Comparison of ENCODE assay signal across 8 mouse cellular contexts in genomic region chr12:4082132-4083001, GRCm38 (mm10). TPM values are rescaled to one million over a fixed set of nuclear protein-coding genes. Genes with fewer than 3 reads are reported as not detected.
DNase-seq lines count a peak whose midpoint lies in the region; ATAC-seq and TF ChIP-seq lines count a peak whose summit lies in the region.

Gene Dnajc27 (plus strand): TSS chr12:4082583.

- H3K4me1 ChIP-seq in heart, embryonic 12.5 days (replicated peaks) = peaks cover 14% of the 10 kb centered on the region
- H3K4me1 ChIP-seq in kidney, postnatal 0 days (replicated peaks; ENCODE audit: insufficient read depth, low read length) = no peaks in the 10 kb centered on the region
- 0 out of 2 replicates have a peak, but pooled peaks cover 2% of the 10 kb centered on the region for H3K4me1 ChIP-seq in liver, embryonic 11.5 days (replicated peaks; ENCODE audit: control insufficient read depth, insufficient read depth, low read length)
- no peaks in the 10 kb centered on the region; the same call in 1 of the 2 replicates for H3K4me1 ChIP-seq in stomach, embryonic 14.5 days (ENCODE audit: control insufficient read depth, insufficient read depth, low read length)

- H3K9me3 ChIP-seq in heart, embryonic 12.5 days (replicated peaks) = no peaks in the 10 kb centered on the region
- H3K9me3 ChIP-seq in kidney, postnatal 0 days (replicated peaks; ENCODE audit: low read length) = no peaks in the 10 kb centered on the region
- H3K9me3 ChIP-seq in liver, embryonic 11.5 days (ENCODE audit: control insufficient read depth, low read length) = no peaks in the 10 kb centered on the region
- H3K9me3 ChIP-seq in stomach, embryonic 14.5 days (ENCODE audit: control insufficient read depth, low read depth, low read length) = no peaks in the 10 kb centered on the region

- peak within 1 kb of the TSS; percentile 98 for H3K27ac ChIP-seq in heart, embryonic 12.5 days (ENCODE audit: poor library complexity, severe bottlenecking)
- peak within 1 kb of the TSS; percentile 91 for H3K27ac ChIP-seq in kidney, postnatal 0 days
- peak within 1 kb of the TSS; percentile 79 for H3K27ac ChIP-seq in liver, embryonic 11.5 days (ENCODE audit: low read depth, low read length)
- H3K27ac ChIP-seq in stomach, embryonic 14.5 days (ENCODE audit: low read length) = peak within 1 kb of the TSS; percentile 94

- peak; percentile 97 for ATAC-seq in erythroid progenitor cell, adult 5-6 weeks (replicated peaks; ENCODE audit: low FRiP score, poor library complexity, severe bottlenecking)
- peak; percentile 97 for ATAC-seq in heart, embryonic 12.5 days (ENCODE audit: insufficient number of reproducible peaks, low FRiP score)
- peak; percentile 97 for ATAC-seq in kidney, postnatal 0 days (replicated peaks; ENCODE audit: low FRiP score, low read depth)
- ATAC-seq in liver, embryonic 11.5 days (replicated peaks; ENCODE audit: low FRiP score) = peak; percentile 94
- ATAC-seq in stomach, embryonic 14.5 days (ENCODE audit: insufficient number of reproducible peaks, insufficient read depth, low FRiP score, low read depth) = peak; percentile 96

- peak; percentile 96 for DNase-seq in CD4-positive helper T cell, adult 2 months (ENCODE audit: low read depth, low spot score)
- DNase-seq in brain, embryonic 18.5 days (ENCODE audit: low read depth, low spot score) = peak; percentile 86
- peak; percentile 96 for DNase-seq in kidney, postnatal 0 days (ENCODE audit: low spot score)
- DNase-seq in liver, embryonic 11.5 days (ENCODE audit: low spot score) = peak; percentile 91
- peak; percentile 97 for DNase-seq in naive thymus-derived CD4-positive, alpha-beta T cell, adult 2 months (ENCODE audit: low read depth)

- H3K9ac ChIP-seq in heart, embryonic 12.5 days = peak within 1 kb of the TSS; percentile 74
- peak within 1 kb of the TSS; percentile 68 for H3K9ac ChIP-seq in kidney, postnatal 0 days (ENCODE audit: low read depth, low read length)
- H3K9ac ChIP-seq in liver, embryonic 11.5 days (ENCODE audit: low read depth, low read length) = peak within 1 kb of the TSS; percentile 68
- H3K9ac ChIP-seq in stomach, embryonic 14.5 days (replicated peaks; ENCODE audit: low read depth, low read length) = peak within 1 kb of the TSS; percentile 52

- 5% methylated on average over 58 of the region's 59 CpGs for WGBS in heart, embryonic 12.5 days
- 5% methylated on average over 58 of the region's 59 CpGs for WGBS in kidney, postnatal 0 days
- WGBS in liver, embryonic 11.5 days = 5% methylated on average over 58 of the region's 59 CpGs
- 4% methylated on average over 59 of the region's 59 CpGs for WGBS in stomach, embryonic 14.5 days

- H3K4me2 ChIP-seq in heart, embryonic 12.5 days = peak within 1 kb of the TSS; percentile 82
- peak within 1 kb of the TSS; percentile 65 for H3K4me2 ChIP-seq in kidney, postnatal 0 days (ENCODE audit: low read length)
- peak within 1 kb of the TSS; percentile 73 for H3K4me2 ChIP-seq in liver, embryonic 11.5 days
- peak within 1 kb of the TSS; percentile 53 for H3K4me2 ChIP-seq in stomach, embryonic 14.5 days (replicated peaks; ENCODE audit: low read depth, low read length)

- H3K4me3 ChIP-seq in heart, embryonic 12.5 days = peak within 1 kb of the TSS; percentile 72
- peak within 1 kb of the TSS; percentile 42 for H3K4me3 ChIP-seq in kidney, postnatal 0 days (replicated peaks; ENCODE audit: low read depth, low read length)
- H3K4me3 ChIP-seq in liver, embryonic 11.5 days (ENCODE audit: low read depth, low read length) = peak within 1 kb of the TSS; percentile 60
- peak within 1 kb of the TSS; percentile 48 for H3K4me3 ChIP-seq in stomach, embryonic 14.5 days (ENCODE audit: low read depth, low read length)

- H3K36me3 ChIP-seq in heart, embryonic 12.5 days = peaks cover 16% of the 10 kb centered on the region
- H3K36me3 ChIP-seq in kidney, postnatal 0 days (ENCODE audit: insufficient read depth, low read length) = 0 out of 2 replicates have a peak, but pooled peaks cover 4% of the 10 kb centered on the region
- H3K36me3 ChIP-seq in liver, embryonic 11.5 days (ENCODE audit: control insufficient read depth, insufficient read depth, low read length) = peaks cover 3% of the 10 kb centered on the region; the same call in 1 of the 2 replicates
- peaks cover 7% of the 10 kb centered on the region for H3K36me3 ChIP-seq in stomach, embryonic 14.5 days (ENCODE audit: control insufficient read depth, insufficient read depth, low read length)

- no peaks in the 10 kb centered on the region for H3K27me3 ChIP-seq in heart, embryonic 12.5 days (replicated peaks)
- H3K27me3 ChIP-seq in kidney, postnatal 0 days (ENCODE audit: insufficient read depth, low read length) = no peaks in the 10 kb centered on the region
- no peaks in the 10 kb centered on the region for H3K27me3 ChIP-seq in liver, embryonic 11.5 days (replicated peaks; ENCODE audit: control insufficient read depth, insufficient read depth, low read length)
- H3K27me3 ChIP-seq in stomach, embryonic 14.5 days (ENCODE audit: control insufficient read depth, insufficient read depth, low read length) = no peaks in the 10 kb centered on the region

- TF ChIP-seq CTCF in kidney, postnatal 0 days (IDR thresholded peaks at IDR 0.05; ENCODE audit: low read depth) = no peak

RNA-seq across cellular contexts. Expression of gene Dnajc27, which starts in this region (rescaled TPM):
- 1.4 TPM in 1 of 2 replicates, not detected in the other for total RNA-seq in erythroid progenitor cell, adult 5-6 weeks (2015; ENCODE audit: low replicate concordance)
- total RNA-seq in erythroid progenitor cell, adult 5-6 weeks (2017; ENCODE audit: low replicate concordance) = 0.08 and 1.8 TPM in 2 replicates
- polyA plus RNA-seq in heart, embryonic 12.5 days (2016; fragmentation: Nextera tagmentation; extraction: Ambion mirVana) = 10.1 and 10.6 TPM in 2 replicates
- 4.0 and 4.7 TPM in 2 replicates for polyA plus RNA-seq in kidney, postnatal 0 days (2015; fragmentation: Nextera tagmentation; extraction: Ambion mirVana)
- polyA plus RNA-seq in liver, embryonic 11.5 days (2014; fragmentation: Nextera tagmentation; extraction: Ambion mirVana) = 5.7 and 6.6 TPM in 2 replicates
- polyA plus RNA-seq in stomach, embryonic 14.5 days (2014; fragmentation: Nextera tagmentation; extraction: Ambion mirVana) = 7.1 and 8.3 TPM in 2 replicates

Comparison
In these comparisons a context has a peak if more than half of its experiments do, and no peak if none do; other contexts are left out.
1. Peak in every context shown above with its lines: DNase-seq, ATAC-seq, H3K4me3 ChIP-seq and H3K27ac ChIP-seq.